Mouse (Mus musculus): Measurements from ENCODE around the gene Gm9040. TPM values are rescaled to one million over a fixed set of nuclear protein-coding genes. Genes with fewer than 3 reads are reported as not detected.
"Not testable (repeated sequence)": the region's sequence is repeated elsewhere in the genome, so short reads cannot be mapped to it uniquely, and the experiment has no call there.

Gm9040 gene
- total and polyA plus RNA-seq, 3 experiments: not detected

GRCm38 (mm10) chr10:118294938-118295337 is 31.8 kb downstream of the Gm9040 start, which contains the start of gene Iltifb:
Gene Iltifb (minus strand): TSS chr10:118295038.
- in situ Hi-C loops (cut with MboI; ENCODE audit: low pct_ligation_motif_present, low pct_unique_long_range_greater_than_20kb, low sequenced_read_pairs) (no loop called here), dilution Hi-C loops (cut with MboI; ENCODE audit: extremely low pct_ligation_motif_present, extremely low pct_unique_long_range_greater_than_20kb, low sequenced_read_pairs) (no loop called here)
- Histone ChIP-seq H3K27me3 (replicated peaks) (no peaks in the 10 kb centered on the region), H3K4me3 (replicated peaks in 1 of 3; ENCODE audit: low read depth in 2 of 3, low read length in 2 of 3, poor library complexity in 1 of 3) (no peak within 1 kb of the TSS), H3K79me2 (replicated peaks; ENCODE audit: control insufficient read depth, extremely low read depth, insufficient read depth, poor library complexity, severe bottlenecking) (no peaks in the 10 kb centered on the region), H3K36me3 (replicated peaks in 1 of 2; ENCODE audit: control insufficient read depth in 1 of 2, insufficient read depth in 1 of 2, low read length in 1 of 2) (no peaks in the 10 kb centered on the region), H3K4me1 (ENCODE audit: control insufficient read depth in 1 of 2, insufficient read depth in 2 of 2) (no peaks in the 10 kb centered on the region), H3K9ac (ENCODE audit: insufficient read depth, low read depth) (no peak within 1 kb of the TSS), H3K27ac (ENCODE audit: insufficient read depth, low read depth) (no peak within 1 kb of the TSS), H3K4me2 (ENCODE audit: insufficient read depth, low read depth, poor library complexity, severe bottlenecking) (no peak within 1 kb of the TSS), H3K9me3 (replicated peaks; ENCODE audit: low read length) (no peaks in the 10 kb centered on the region)
- TF ChIP-seq POLR2A (IDR thresholded peaks at IDR 0.05; ENCODE audit: low read depth, low read length) (no peak), SMC3 (IDR thresholded peaks at IDR 0.05; ENCODE audit: low read depth, low read length) (no peak), GABPA (IDR thresholded peaks at IDR 0.05; ENCODE audit: insufficient replicate concordance, low read depth, low read length) (no peak), TBP (conservative IDR thresholded peaks at IDR 0.05; ENCODE audit: low read depth, low read length) (no peak), MAZ (IDR thresholded peaks at IDR 0.05; ENCODE audit: low read depth, low read length) (no peak), EP300 (IDR thresholded peaks at IDR 0.05; ENCODE audit: low read length) (no peak), IRF4 (IDR thresholded peaks at IDR 0.05; ENCODE audit: low read depth, low read length) (no peak), MYC (IDR thresholded peaks at IDR 0.05; ENCODE audit: low read depth, low read length) (no peak), ZMIZ1 (IDR thresholded peaks at IDR 0.05; ENCODE audit: low read depth, low read length) (no peak), SIN3A (IDR thresholded peaks at IDR 0.05; ENCODE audit: low read length) (no peak), TCF12 (IDR thresholded peaks at IDR 0.05; ENCODE audit: low read depth, low read length) (no peak)
- no peak for DNase-seq (ENCODE audit: extremely low read depth)

GRCm38 (mm10) chr10:118283016-118283415 is 43.8 kb downstream of the Gm9040 start:
- dilution Hi-C loops (cut with MboI; ENCODE audit: extremely low pct_ligation_motif_present, extremely low pct_unique_long_range_greater_than_20kb, low sequenced_read_pairs); H3K27ac ChIP-seq (ENCODE audit: insufficient read depth, low read depth); DNase-seq (ENCODE audit: extremely low read depth); H3K9ac ChIP-seq (ENCODE audit: insufficient read depth, low read depth); H3K4me1 ChIP-seq (ENCODE audit: control insufficient read depth in 1 of 2, insufficient read depth in 2 of 2); H3K79me2 ChIP-seq (replicated peaks; ENCODE audit: control insufficient read depth, extremely low read depth, insufficient read depth, poor library complexity, severe bottlenecking); H3K27me3 ChIP-seq (replicated peaks); in situ Hi-C loops (cut with MboI; ENCODE audit: low pct_ligation_motif_present, low pct_unique_long_range_greater_than_20kb, low sequenced_read_pairs); H3K9me3 ChIP-seq (replicated peaks; ENCODE audit: low read length); H3K4me2 ChIP-seq (ENCODE audit: insufficient read depth, low read depth, poor library complexity, severe bottlenecking); H3K4me3 ChIP-seq (replicated peaks in 1 of 3; ENCODE audit: low read depth in 2 of 3, low read length in 2 of 3, poor library complexity in 1 of 3); H3K36me3 ChIP-seq (replicated peaks in 1 of 2; ENCODE audit: control insufficient read depth in 1 of 2, insufficient read depth in 1 of 2, low read length in 1 of 2): not testable (repeated sequence)

- in situ Hi-C loops (cut with MboI; ENCODE audit: low pct_ligation_motif_present, low pct_unique_long_range_greater_than_20kb, low sequenced_read_pairs); H3K79me2 ChIP-seq (replicated peaks; ENCODE audit: control insufficient read depth, extremely low read depth, insufficient read depth, poor library complexity, severe bottlenecking); dilution Hi-C loops (cut with MboI; ENCODE audit: extremely low pct_ligation_motif_present, extremely low pct_unique_long_range_greater_than_20kb, low sequenced_read_pairs): not testable (repeated sequence)
Observed at GRCm38 (mm10) chr10:118282565-118282964, 44.2 kb downstream of the Gm9040 start.

DNA sequence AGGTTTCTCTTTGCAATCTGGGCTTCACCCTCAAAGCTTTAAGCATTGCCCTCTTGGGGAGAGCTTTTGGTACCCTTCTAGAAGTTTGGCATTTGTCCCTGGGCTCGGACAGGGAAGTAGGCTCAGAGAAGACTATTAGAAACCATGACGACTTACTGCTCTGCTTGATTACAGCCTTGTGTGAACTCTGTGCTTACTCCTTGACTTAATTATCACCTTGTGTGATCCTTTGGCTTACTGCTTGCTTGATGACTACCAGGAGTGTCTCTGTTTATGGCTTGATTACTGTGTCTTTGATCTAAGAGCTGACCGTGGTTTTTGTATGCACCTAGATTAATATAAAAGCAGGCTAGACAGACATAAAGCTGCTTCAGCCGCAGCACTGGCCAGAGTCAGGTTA is 48.7 kb downstream of the Gm9040 start:
- H3K4me2 ChIP-seq (ENCODE audit: insufficient read depth, low read depth, poor library complexity, severe bottlenecking); H3K36me3 ChIP-seq (replicated peaks in 1 of 2; ENCODE audit: control insufficient read depth in 1 of 2, insufficient read depth in 1 of 2, low read length in 1 of 2); DNase-seq (ENCODE audit: extremely low read depth); in situ Hi-C loops (cut with MboI; ENCODE audit: low pct_ligation_motif_present, low pct_unique_long_range_greater_than_20kb, low sequenced_read_pairs); H3K27ac ChIP-seq (ENCODE audit: insufficient read depth, low read depth); H3K4me1 ChIP-seq (ENCODE audit: control insufficient read depth in 1 of 2, insufficient read depth in 2 of 2); H3K27me3 ChIP-seq (replicated peaks); H3K9me3 ChIP-seq (replicated peaks; ENCODE audit: low read length); H3K79me2 ChIP-seq (replicated peaks; ENCODE audit: control insufficient read depth, extremely low read depth, insufficient read depth, poor library complexity, severe bottlenecking); H3K4me3 ChIP-seq (replicated peaks in 1 of 3; ENCODE audit: low read depth in 2 of 3, low read length in 2 of 3, poor library complexity in 1 of 3); dilution Hi-C loops (cut with MboI; ENCODE audit: extremely low pct_ligation_motif_present, extremely low pct_unique_long_range_greater_than_20kb, low sequenced_read_pairs); H3K9ac ChIP-seq (ENCODE audit: insufficient read depth, low read depth): not testable (repeated sequence)

More at GRCm38 (mm10) chr10:118282565-118282964, 44.2 kb downstream of the Gm9040 start:
- not testable (repeated sequence) for H3K4me2 ChIP-seq (ENCODE audit: insufficient read depth, low read depth, poor library complexity, severe bottlenecking); H3K9ac ChIP-seq (ENCODE audit: insufficient read depth, low read depth); H3K27me3 ChIP-seq (replicated peaks); H3K9me3 ChIP-seq (replicated peaks; ENCODE audit: low read length); H3K36me3 ChIP-seq (replicated peaks in 1 of 2; ENCODE audit: control insufficient read depth in 1 of 2, insufficient read depth in 1 of 2, low read length in 1 of 2); H3K4me1 ChIP-seq (ENCODE audit: control insufficient read depth in 1 of 2, insufficient read depth in 2 of 2); DNase-seq (ENCODE audit: extremely low read depth); H3K27ac ChIP-seq (ENCODE audit: insufficient read depth, low read depth); H3K4me3 ChIP-seq (replicated peaks in 1 of 3; ENCODE audit: low read depth in 2 of 3, low read length in 2 of 3, poor library complexity in 1 of 3)
